Mouse (Mus musculus) lung, embryonic 14.5 days (tissue): Measurements from ENCODE around the gene Ccdc121. TPM values are rescaled to one million over a fixed set of nuclear protein-coding genes. Genes with fewer than 3 reads are reported as not detected.

ENCODE experiments used
- ATAC-seq: fragments of 200-750 bp; cut with Nextera tagmentation; 2 replicates; pipeline ENCODE4 v1.8.0; 2017; ENCODE audit warnings: mild to moderate bottlenecking, moderate TSS enrichment, moderate library complexity; ENCODE audit not compliant: insufficient read depth
- DNase-seq: peaks from one replicate; pipeline ENCODE4 v3.0.0-alpha.2; 2015
- H3K27ac ChIP-seq: fragments of 300-500 bp; sonication (generic); 2 replicates; pipeline ENCODE4 v1.5.1; 2014; ENCODE audit warnings: low read depth, mild to moderate bottlenecking, moderate library complexity
- H3K27me3 ChIP-seq: fragments of 300-500 bp; sonication (generic); 2 replicates; pipeline ENCODE4 v1.6.1; 2014; ENCODE audit warnings: low read length, control low read depth; ENCODE audit not compliant: insufficient read depth
- H3K36me3 ChIP-seq: fragments of 300-500 bp; sonication (generic); 2 replicates; pipeline ENCODE4 v1.6.1; 2014; ENCODE audit warnings: control low read depth; ENCODE audit not compliant: insufficient read depth
- H3K4me1 ChIP-seq: fragments of 300-500 bp; sonication (generic); 2 replicates; pipeline ENCODE4 v1.6.1; 2014; ENCODE audit warnings: antibody characterized with exemption, control low read depth; ENCODE audit not compliant: insufficient read depth
- H3K4me2 ChIP-seq: fragments of 300-500 bp; sonication (generic); 2 replicates; pipeline ENCODE4 v1.6.1; 2014; ENCODE audit warnings: mild to moderate bottlenecking
- H3K4me3 ChIP-seq: fragments of 300-500 bp; sonication (generic); 2 replicates; pipeline ENCODE4 v1.5.1; 2014; ENCODE audit warnings: low read depth, low read length
- H3K9ac ChIP-seq: fragments of 300-500 bp; sonication (generic); 2 replicates; pipeline ENCODE4 v1.6.1; 2014
- H3K9me3 ChIP-seq: fragments of 300-500 bp; sonication (generic); 2 replicates; pipeline ENCODE4 v1.6.1; 2016; ENCODE audit warnings: low read depth, low read length, control low read depth
- CTCF ChIP-seq: IDR thresholded peaks from 2 replicates; pipeline ENCODE4 v1.5.1; 2016; ENCODE audit warnings: antibody characterized with exemption, low read depth
- WGBS: fragments of 180-500 bp; shearing (Covaris S2); extraction: QIAGEN DNeasy Blood & Tissue Kit; methylation state at CpG from one replicate; pipeline ENCODE4 v1.1.7; 2014; 5-methylcytosine and 5-hydroxymethylcytosine counted together
- polyA plus RNA-seq: library from polyadenylated mRNA; unstranded; fragments of >200 nt; fragmentation: Nextera tagmentation; extraction: Ambion mirVana; gene quantifications from 2 replicates; pipeline ENCODE4 v1.2.1, GENCODE M21; 2014

The Ccdc121 gene
- 0.20 and 0.60 TPM in 2 replicates for polyA plus RNA-seq

GRCm38 (mm10) chr1:181511307-181511706 lies at the start of gene Ccdc121:
Gene Ccdc121 (minus strand): TSS chr1:181511451.
- no peak for ATAC-seq
- Histone ChIP-seq H3K27ac (no peak within 1 kb of the TSS), H3K27me3 (no peaks in the 10 kb centered on the region), H3K9me3 (no peaks in the 10 kb centered on the region), H3K4me3 (no peak within 1 kb of the TSS), H3K9ac (no peak within 1 kb of the TSS), H3K36me3 (no peaks in the 10 kb centered on the region), H3K4me2 (no peak within 1 kb of the TSS), H3K4me1 (no peaks in the 10 kb centered on the region)
- peak; percentile 55 for DNase-seq
- WGBS: 43% methylated on average over 4 of the region's 4 CpGs
- peak; percentile 65 for TF ChIP-seq CTCF

GRCm38 (mm10) chr1:181560325-181560724 lies 49.1 kb upstream of the Ccdc121 start:
- DNase-seq (no peak), ATAC-seq (no peak)

GRCm38 (mm10) chr1:181559655-181560054 lies 48.4 kb upstream of the Ccdc121 start:
- Histone ChIP-seq H3K4me3 (no peak overlapping the region), H3K27me3 (no peaks in the 10 kb centered on the region), H3K9me3 (no peaks in the 10 kb centered on the region), H3K4me2 (no peak overlapping the region), H3K9ac (no peak overlapping the region), H3K4me1 (no peaks in the 10 kb centered on the region), H3K36me3 (no peaks in the 10 kb centered on the region), H3K27ac (no peak overlapping the region)
- ATAC-seq: no peak
- no peak for TF ChIP-seq CTCF
- DNase-seq: no peak
- 84% methylated on average over 10 of the region's 10 CpGs for WGBS

More at GRCm38 (mm10) chr1:181560325-181560724, 49.1 kb upstream of the Ccdc121 start:
- Histone ChIP-seq H3K9me3 (no peaks in the 10 kb centered on the region), H3K36me3 (no peaks in the 10 kb centered on the region), H3K4me1 (no peaks in the 10 kb centered on the region), H3K9ac (no peak overlapping the region), H3K27me3 (no peaks in the 10 kb centered on the region), H3K4me2 (no peak overlapping the region), H3K4me3 (no peak overlapping the region), H3K27ac (no peak overlapping the region)
- no peak for TF ChIP-seq CTCF
- WGBS: 67% methylated on average over 6 of the region's 6 CpGs

- WGBS: 66% methylated on average over 5 of the region's 5 CpGs
- no peaks in the 10 kb centered on the region for H3K4me1 ChIP-seq
- no peak overlapping the region for H3K27ac ChIP-seq
- H3K4me2 ChIP-seq: no peak overlapping the region
- no peak for TF ChIP-seq CTCF
- no peaks in the 10 kb centered on the region for H3K36me3 ChIP-seq
- DNase-seq (no peak), ATAC-seq (no peak)
- no peak overlapping the region for H3K4me3 ChIP-seq
- H3K9me3 ChIP-seq: no peaks in the 10 kb centered on the region
- H3K27me3 ChIP-seq: no peaks in the 10 kb centered on the region
- no peak overlapping the region for H3K9ac ChIP-seq
Measured at GRCm38 (mm10) chr1:181555475-181555874, 44.2 kb upstream of the Ccdc121 start.

- DNase-seq (no peak), ATAC-seq (0 out of 2 replicates have a peak, but pooled peaks have one; percentile 14)
- no peak for TF ChIP-seq CTCF
- H3K27me3 ChIP-seq: no peaks in the 10 kb centered on the region
- no peak overlapping the region for H3K9ac ChIP-seq
- no peak overlapping the region for H3K4me2 ChIP-seq
- no peaks in the 10 kb centered on the region for H3K4me1 ChIP-seq
- no peak overlapping the region for H3K4me3 ChIP-seq
- no peaks in the 10 kb centered on the region for H3K9me3 ChIP-seq
- 39% methylated on average over 10 of the region's 10 CpGs for WGBS
- H3K36me3 ChIP-seq: no peaks in the 10 kb centered on the region
- H3K27ac ChIP-seq: no peak overlapping the region
Measured at GRCm38 (mm10) chr1:181552533-181553410, 41.5 kb upstream of the Ccdc121 start.

- H3K4me1 ChIP-seq: no peaks in the 10 kb centered on the region
- no peak overlapping the region for H3K9ac ChIP-seq
- TF ChIP-seq CTCF: no peak
- no peaks in the 10 kb centered on the region for H3K27me3 ChIP-seq
- no peaks in the 10 kb centered on the region for H3K36me3 ChIP-seq
- no peak for ATAC-seq
- no peaks in the 10 kb centered on the region for H3K9me3 ChIP-seq
- H3K27ac ChIP-seq: no peak overlapping the region
- no peak overlapping the region for H3K4me3 ChIP-seq
- DNase-seq: no peak
- no peak overlapping the region for H3K4me2 ChIP-seq
- WGBS: 32% methylated on average over 5 of the region's 5 CpGs
Measured at GRCm38 (mm10) chr1:181550826-181551225, 39.6 kb upstream of the Ccdc121 start.

- no peak overlapping the region for H3K9ac ChIP-seq
- no peak for ATAC-seq
- no peak overlapping the region for H3K27ac ChIP-seq
- H3K4me1 ChIP-seq: no peaks in the 10 kb centered on the region
- H3K4me3 ChIP-seq: no peak overlapping the region
- DNase-seq: no peak
- H3K27me3 ChIP-seq: no peaks in the 10 kb centered on the region
- H3K4me2 ChIP-seq: no peak overlapping the region
- TF ChIP-seq CTCF: no peak
- H3K36me3 ChIP-seq: no peaks in the 10 kb centered on the region
- H3K9me3 ChIP-seq: no peaks in the 10 kb centered on the region
- 77% methylated on average over 8 of the region's 8 CpGs for WGBS
Measured at GRCm38 (mm10) chr1:181549987-181550386, 38.7 kb upstream of the Ccdc121 start.
